Mouse (Mus musculus) bone marrow, adult 2 months (tissue): ENCODE data around the gene Gm10647. TPM values are rescaled to one million over a fixed set of nuclear protein-coding genes. Genes with fewer than 3 reads are reported as not detected.
"Not testable (repeated sequence)": the region's sequence is repeated elsewhere in the genome, so short reads cannot be mapped to it uniquely, and the experiment has no call there.

Source experiments
- H3K27ac ChIP-seq: fragments of 200-500 bp; 2 replicates; pipeline ENCODE4 v1.5.1; 2012; ENCODE audit warnings: low read depth, mild to moderate bottlenecking, control low read depth, inconsistent platforms, low read length; ENCODE audit not compliant: control insufficient read depth, poor library complexity, insufficient read depth
- H3K4me1 ChIP-seq: fragments of 200-500 bp; 2 replicates; pipeline ENCODE4 v1.6.1; 2011; ENCODE audit warnings: low read length; ENCODE audit not compliant: control insufficient read depth, insufficient read depth
- H3K4me3 ChIP-seq: fragments of 200-500 bp; replicated peaks from 2 replicates; pipeline ENCODE3; 2011; ENCODE audit warnings: mild to moderate bottlenecking, low read depth, low read length, control low read depth; ENCODE audit not compliant: control insufficient read depth
- CTCF ChIP-seq: fragments of 200-500 bp; IDR thresholded peaks from 2 replicates; pipeline ENCODE4 v1.5.1; 2011; ENCODE audit warnings: low read length, control low read depth; ENCODE audit not compliant: control insufficient read depth, insufficient read depth
- POLR2A ChIP-seq: fragments of 200-500 bp; IDR thresholded peaks from 2 replicates; pipeline ENCODE4 v1.6.1; 2011; ENCODE audit warnings: low read depth, mild to moderate bottlenecking, control low read depth, low read length, borderline replicate concordance; ENCODE audit not compliant: control insufficient read depth
- WGBS: fragments of 180-500 bp; shearing (Covaris S2); methylation state at CpG from one replicate; pipeline ENCODE4 v1.1.7; 2018; 5-methylcytosine and 5-hydroxymethylcytosine counted together
- polyA plus RNA-seq: library from polyadenylated mRNA; stranded (reverse); fragments of >200 nt; gene quantifications from 2 replicates; pipeline ENCODE4 v1.2.4, GENCODE M21; 2011; ENCODE audit warnings: low replicate concordance; ENCODE audit not compliant: missing spikeins, insufficient read depth, insufficient read length

Gm10647 gene
- 0.50 TPM in 1 of 2 replicates, not detected in the other for polyA plus RNA-seq

DNA sequence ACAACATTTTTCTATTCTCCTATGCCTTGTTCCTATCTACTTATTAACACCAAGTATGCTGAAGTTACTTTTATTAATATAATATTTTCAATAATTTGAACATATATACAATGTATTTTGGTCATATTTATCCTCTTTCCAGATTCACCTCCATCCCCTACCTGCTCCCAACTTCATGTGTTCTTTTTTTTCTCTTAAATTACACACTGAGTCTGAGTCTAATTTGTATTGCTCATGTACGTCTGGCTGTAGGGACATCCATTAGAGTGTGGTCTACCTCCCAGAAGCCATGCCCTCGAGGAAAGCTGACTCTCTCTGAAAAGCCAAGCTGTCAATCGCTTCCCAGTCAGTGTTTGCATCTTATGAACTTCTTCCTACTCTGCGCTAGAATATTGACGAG is at the start of gene Gm10647:
Gm10647 (plus strand) TSS at position 301 of the 400 bp plus-strand sequence.
- TF ChIP-seq POLR2A (no peak), CTCF (no peak)
- no peaks in the 10 kb centered on the region; the same call in 1 of the 2 replicates for H3K4me1 ChIP-seq
- peak within 1 kb of the TSS; percentile 95 for H3K27ac ChIP-seq
- peak within 1 kb of the TSS; percentile 95 for H3K4me3 ChIP-seq
- WGBS, result 81% methylated on average over 5 of the region's 5 CpGs

DNA sequence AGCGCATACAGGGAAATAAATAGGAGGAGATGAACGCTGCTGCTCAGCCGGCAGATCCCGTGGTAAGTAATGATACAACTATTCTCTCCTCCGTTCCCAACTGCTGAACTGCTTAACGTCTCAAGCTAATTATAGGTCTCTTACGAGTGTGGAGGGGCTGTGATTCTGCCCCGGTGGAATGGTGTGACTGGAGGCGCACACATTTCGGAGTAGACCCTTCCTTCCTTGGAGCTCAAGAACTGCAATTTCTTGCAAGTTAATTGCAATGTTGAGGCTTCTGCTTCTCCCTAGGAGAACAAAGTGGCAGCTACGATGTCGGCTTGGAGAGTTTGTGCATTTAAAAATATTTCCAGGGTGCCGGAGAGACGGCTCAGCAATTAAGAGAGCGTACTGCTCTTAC is 48.4 kb upstream of the Gm10647 start:
- H3K27ac ChIP-seq, result no peak overlapping the region
- whole genome bisulfite sequencing, result 87% methylated on average over 15 of the region's 15 CpGs
- no peak overlapping the region for H3K4me3 ChIP-seq
- no peaks in the 10 kb centered on the region for H3K4me1 ChIP-seq
- TF ChIP-seq POLR2A (no peak), CTCF (no peak)

DNA sequence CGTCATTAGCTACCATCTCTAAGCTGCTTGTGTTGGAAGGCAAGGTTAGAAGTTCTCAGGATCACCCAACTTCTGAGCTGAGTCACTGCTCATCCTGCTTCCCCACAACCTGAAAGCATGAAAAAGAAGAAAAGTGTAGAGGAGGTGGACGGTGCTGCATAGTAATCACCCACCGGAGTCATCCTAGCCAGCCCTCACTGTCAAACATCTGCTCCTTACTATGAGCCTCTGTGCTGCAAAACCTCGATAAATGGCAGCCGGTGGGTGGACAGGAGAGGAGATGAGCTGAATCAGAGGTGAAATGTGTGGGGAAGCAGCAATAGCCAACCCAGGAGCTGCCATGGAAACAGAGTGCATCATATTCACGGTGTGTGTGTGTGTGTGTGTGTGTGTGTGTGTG is 44.0 kb upstream of the Gm10647 start:
- Histone ChIP-seq H3K4me1 (no peaks in the 10 kb centered on the region), H3K4me3 (no peak overlapping the region), H3K27ac (no peak overlapping the region)
- TF ChIP-seq CTCF (no peak), POLR2A (no peak)
- WGBS, result 76% methylated on average over 6 of the region's 6 CpGs

DNA sequence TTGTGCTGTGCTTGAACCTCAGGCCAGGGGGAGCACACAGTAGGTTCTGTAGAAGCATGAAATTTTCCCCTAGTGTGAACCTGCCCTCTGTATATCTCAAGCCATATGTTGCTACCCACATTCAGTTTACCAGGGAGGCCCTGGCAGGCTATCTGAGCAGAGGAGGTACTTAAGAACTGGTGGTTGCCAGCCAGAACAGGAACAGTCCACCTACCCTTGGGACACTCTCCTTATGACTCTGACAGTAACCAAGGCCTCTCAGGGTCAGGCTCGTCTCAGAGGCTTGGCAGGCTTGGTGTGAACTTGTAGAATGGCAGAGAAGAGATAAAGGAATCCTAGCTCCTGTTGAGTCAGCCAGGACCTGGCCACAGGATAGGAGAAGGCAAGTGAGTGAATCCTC is 35.8 kb upstream of the Gm10647 start:
- 56% methylated on average over 1 of the region's 1 CpGs for WGBS
- no peaks in the 10 kb centered on the region for H3K4me1 ChIP-seq
- no peak overlapping the region for H3K27ac ChIP-seq
- H3K4me3 ChIP-seq, result no peak overlapping the region
- TF ChIP-seq CTCF, result no peak
- no peak for TF ChIP-seq POLR2A

DNA sequence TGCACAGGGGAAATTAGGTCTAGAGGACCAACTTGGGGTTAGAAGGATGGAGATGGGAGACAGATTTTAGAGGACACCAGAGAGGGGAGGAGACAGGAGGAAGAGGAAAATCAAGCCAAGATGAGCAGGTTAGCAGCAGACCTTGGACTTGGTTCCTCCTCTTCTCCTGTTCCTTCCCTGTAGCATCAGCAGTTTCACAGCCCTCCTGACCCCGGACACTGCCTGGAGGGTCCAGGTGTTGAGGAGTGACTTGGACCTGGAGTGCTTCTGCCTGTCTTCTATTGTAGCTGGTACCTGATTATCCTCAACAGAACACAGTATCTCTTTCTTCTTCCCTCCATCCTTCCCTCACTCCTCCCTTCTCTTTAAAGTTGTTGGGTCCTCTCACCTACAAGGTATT is 28.1 kb upstream of the Gm10647 start:
- TF ChIP-seq CTCF (no peak), POLR2A (no peak)
- 81% methylated on average over 1 of the region's 1 CpGs for WGBS

DNA sequence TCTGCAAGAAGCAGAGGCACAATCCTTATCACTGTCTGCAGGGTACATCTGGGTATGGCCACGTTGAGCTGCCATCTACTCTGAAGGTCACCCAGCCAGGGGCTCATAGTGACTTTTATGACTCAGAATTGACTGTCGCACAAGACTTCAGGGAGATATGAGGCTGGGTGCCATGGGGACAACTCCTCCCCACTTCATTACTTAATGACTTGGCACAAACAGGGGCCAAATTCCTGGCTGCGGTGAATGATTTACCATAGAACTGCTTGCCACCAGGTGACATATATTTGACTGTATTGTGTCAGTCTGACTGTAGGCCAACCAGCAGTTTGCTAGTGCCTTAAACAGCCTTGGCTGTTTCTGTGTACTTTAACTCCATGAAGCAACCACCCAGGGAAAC is 27.6 kb upstream of the Gm10647 start:
- TF ChIP-seq POLR2A, result no peak
- TF ChIP-seq CTCF, result no peak
- Histone ChIP-seq H3K4me3 (no peak overlapping the region), H3K27ac (no peak overlapping the region), H3K4me1 (no peaks in the 10 kb centered on the region)
- WGBS, result 63% methylated on average over 3 of the region's 3 CpGs

More for the DNA sequence above, 28.1 kb upstream of the Gm10647 start:
- Histone ChIP-seq H3K4me1 (no peaks in the 10 kb centered on the region), H3K4me3 (no peak overlapping the region), H3K27ac (no peak overlapping the region)

DNA sequence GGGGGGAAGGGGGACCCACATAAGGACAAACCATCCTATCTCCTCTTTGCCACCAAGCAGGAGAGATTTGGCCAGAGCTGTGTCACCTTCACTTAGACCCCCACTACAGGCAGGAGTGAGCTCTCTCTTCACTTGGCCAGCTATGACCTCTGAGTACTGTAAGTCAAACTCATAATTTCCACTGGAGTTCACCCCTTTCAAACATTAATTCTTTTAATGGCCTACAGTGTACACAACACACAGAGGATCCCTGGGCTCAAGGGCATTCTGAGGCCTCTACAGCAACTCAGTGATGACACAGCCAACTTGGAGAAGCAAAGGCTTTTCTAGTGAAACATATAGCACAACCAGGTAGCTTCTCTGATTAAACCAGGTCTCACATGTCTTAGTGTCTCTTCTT is 26.1 kb upstream of the Gm10647 start:
- H3K4me3 ChIP-seq, result no peak overlapping the region
- H3K27ac ChIP-seq, result no peak overlapping the region
- TF ChIP-seq CTCF (no peak), POLR2A (no peak)
- H3K4me1 ChIP-seq, result no peaks in the 10 kb centered on the region

DNA sequence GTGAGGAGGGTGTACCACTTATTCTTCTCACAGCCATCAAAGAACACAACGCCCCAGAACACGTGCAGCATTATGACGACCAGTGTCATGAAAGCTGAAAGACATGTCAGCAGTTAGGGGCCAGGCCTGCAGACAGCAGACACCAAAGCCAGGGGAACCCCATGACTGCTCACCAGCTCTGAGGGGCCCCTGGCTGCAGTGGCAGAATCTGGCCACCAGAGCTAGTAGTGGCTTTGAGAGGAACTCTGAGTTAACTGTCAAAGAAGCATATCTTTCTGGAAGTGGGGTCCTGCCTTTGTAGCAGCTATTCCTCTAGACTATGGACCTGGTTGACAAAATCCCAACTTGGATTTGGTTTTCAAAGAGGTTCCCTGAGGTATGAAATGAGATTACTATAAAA is 12.3 kb upstream of the Gm10647 start:
- peak; percentile 8; the same call in 1 of the 2 replicates for TF ChIP-seq CTCF
- H3K4me1 ChIP-seq, H3K27ac ChIP-seq, H3K4me3 ChIP-seq: not testable (repeated sequence)
- WGBS, result 44% methylated on average over 1 of the region's 3 CpGs

DNA sequence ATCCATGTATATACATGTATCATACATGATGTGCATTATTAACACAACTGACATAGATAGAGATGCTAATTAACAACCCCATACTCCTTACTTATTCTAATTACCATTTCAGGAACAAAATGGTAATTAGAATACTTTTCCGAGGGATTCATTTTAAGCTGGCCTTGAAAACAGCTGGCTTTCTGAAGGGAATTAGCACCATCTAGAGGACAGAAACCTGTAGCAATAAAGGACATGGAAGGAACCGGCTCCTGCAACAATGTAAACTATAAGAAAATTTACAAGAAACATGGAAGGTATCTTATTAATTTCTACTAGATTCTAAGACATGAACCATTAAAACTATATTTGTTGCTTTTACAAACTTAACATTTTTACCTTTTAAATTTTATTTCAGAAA is 9.0 kb upstream of the Gm10647 start:
- no peak overlapping the region for H3K27ac ChIP-seq
- H3K4me1 ChIP-seq, result no peaks in the 10 kb centered on the region; the same call in 1 of the 2 replicates
- 13% methylated on average over 2 of the region's 2 CpGs for WGBS
- H3K4me3 ChIP-seq, result no peak overlapping the region
- no peak for TF ChIP-seq CTCF
- no peak for TF ChIP-seq POLR2A
